Mouse (Mus musculus): Measurements from ENCODE around the gene Pts. TPM values are rescaled to one million over a fixed set of nuclear protein-coding genes. Genes with fewer than 3 reads are reported as not detected.

Pts gene
- total RNA-seq (2021): 10 to 100 TPM in 1 of 2 experiments, 1 to 10 TPM in 1; 8.5 to 11.2 TPM
- long read RNA-seq, experiment 1, full-length matches to known transcripts: 7 of 14 reads
- long read RNA-seq, experiment 1, partial matches to known transcripts: 0 of 14 reads
- long read RNA-seq, experiment 1, other reads (novel, unspliced or antisense): 7 of 14 reads
- long read RNA-seq, experiment 2, transcript Pts-201 (6 exons, 1,046 nt): major isoform, 8 of 18 reads
- long read RNA-seq, experiment 2, partial matches to known transcripts: 0 of 18 reads
- long read RNA-seq, experiment 2, other reads (novel, unspliced or antisense): 10 of 18 reads

DNA sequence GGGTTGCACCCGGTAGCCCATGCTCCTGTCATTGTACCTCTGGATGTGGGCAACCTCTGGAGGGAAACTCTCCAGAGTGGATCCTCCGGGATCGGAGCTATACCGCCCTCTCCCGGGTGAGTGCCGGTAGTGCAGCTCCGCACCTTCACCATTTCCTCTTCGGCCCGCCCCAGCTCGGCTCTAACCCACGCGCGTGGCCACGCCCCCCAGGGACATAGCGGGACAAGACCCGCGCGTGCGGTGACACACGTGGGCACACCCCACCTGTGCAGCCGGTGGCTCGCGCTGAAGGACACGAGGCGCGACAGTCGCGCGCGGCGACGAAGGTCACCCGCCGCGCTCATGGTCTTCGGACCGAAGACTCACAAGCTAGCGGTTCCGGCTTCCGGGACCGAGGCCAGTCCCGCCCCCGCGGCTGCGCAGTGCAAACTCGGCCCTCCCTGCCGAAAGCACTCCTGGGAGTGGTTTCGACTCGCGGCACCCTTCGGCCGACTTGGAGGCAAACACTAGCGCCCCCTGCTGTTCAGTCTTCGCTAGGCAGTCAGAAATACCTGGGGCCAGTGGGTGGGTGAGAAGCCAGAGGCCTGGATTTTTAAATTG lies at the start of gene Pts:
Gene Pts (minus strand): TSS at position 432 of the 600 bp plus-strand sequence.
- DNase-seq: peak; percentile 96

DNA sequence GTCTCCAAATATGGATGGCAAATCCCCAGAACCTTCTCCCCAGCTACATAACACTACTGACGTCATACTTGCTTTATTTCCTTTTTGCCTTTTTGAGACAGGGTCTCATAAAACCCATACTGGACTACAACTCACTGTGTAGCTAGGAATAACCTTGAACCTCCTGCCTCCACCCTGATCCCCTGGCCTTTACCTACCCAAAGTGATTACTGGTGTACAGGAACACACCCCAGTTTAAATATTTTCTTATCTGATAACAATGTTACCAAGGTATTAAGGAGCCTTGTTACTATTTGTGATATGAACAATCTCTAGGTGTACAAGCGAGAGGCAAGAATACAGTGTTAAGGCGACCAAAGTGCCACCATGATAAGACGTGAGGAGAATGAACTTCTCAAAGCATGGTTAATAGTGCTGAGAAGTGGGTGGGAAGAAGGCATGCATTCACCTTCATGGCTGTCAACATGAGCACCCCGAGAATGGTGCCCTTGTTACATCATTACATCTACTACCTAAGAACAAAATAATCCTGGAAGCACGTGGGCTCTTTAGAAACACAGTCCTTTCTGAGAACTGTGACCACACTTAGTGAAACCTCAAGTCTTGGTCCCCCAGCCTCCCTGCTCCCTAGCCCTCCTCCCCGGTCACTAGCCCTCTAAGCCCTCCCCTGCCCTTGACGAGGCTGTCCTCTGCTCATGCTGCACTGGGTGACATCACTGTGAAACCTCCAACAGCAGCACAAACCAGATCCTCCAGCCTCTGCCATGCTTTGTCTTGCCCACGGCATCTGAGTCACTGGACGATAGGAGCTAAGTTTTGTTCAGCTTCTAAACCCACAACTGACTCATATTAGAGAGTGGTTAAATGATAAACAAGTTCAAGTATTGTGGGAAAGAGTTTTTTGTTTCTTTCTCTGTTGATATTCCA lies 41.3 kb upstream of the Pts start:
- DNase-seq: no peak

DNA sequence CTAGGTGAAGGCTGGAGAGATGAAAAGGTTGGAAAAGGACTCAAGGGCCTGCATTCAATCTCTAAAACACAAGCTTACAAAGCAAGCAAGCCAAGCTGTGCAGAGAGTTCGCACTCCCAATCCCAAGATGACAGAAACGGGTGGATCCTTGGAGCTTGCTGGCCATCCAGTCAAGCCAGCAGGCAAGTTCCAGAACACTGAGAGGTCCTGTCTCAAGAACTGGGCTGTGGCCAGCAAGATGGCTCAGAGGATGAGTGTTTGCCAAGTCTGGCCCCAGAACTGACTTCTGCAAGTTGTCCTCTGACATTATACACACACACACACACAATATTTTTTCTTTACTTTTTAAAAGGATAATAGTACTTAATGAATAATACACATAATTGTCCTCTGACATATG lies 39.4 kb upstream of the Pts start:
- peak; percentile 26 for DNase-seq

DNA sequence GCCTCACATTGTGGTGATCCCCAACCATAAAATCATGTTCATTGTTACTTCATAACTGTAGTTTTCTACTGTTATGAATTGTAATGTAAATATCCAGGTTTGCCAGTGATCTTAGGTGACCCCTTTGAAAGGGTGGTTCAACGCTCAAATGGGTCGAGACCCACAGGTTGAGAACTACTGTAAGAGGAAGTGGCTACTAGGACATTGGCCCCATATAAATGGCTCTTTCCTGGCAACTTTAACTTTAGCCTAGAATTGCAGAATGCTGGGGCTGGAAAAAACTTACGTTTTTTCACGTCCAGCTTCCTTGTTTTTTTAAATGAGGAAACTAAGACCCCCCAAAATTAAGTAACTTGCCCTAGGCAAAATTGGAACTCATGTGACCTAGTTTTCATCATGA lies 38.8 kb upstream of the Pts start:
- DNase-seq: no peak

DNA sequence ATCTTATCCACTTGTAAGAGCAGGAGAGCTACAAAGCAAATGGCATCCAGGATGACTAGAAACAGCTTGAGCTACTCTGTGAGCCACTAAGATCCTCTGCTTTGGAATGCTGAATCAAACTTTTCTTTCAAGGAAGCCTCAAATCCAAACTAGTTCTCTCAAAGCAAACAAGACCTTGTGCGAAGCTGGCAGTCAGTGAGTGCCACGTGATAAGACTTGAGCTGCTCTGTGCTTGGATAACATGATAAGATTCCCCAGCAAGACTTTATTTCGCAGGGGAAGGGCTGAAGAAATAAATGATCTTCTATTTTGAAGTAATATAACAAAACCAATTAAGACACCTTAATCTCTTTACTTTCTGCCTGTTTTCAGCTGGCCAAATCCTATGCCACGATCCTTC lies 37.4 kb upstream of the Pts start:
- DNase-seq: no peak

DNA sequence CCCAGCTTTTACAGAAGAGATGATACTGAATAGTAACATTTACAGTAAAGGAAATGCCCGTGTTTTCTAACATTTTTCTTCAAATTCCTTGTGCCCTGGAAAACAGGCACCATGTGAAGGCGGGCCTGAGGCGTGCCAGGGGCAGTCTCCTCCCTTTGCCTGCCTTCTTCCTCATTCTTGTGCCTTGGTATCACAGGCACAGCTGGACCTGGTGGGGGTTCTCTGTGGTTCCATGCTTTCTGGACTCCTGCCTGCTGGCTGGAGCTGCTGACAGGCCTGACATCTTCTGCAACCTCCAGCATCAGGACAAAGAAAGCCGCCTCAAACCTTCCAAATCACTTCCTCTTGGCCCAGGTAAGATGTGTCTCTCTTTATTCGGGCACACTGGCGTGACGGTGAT lies 36.6 kb upstream of the Pts start:
- no peak for DNase-seq

DNA sequence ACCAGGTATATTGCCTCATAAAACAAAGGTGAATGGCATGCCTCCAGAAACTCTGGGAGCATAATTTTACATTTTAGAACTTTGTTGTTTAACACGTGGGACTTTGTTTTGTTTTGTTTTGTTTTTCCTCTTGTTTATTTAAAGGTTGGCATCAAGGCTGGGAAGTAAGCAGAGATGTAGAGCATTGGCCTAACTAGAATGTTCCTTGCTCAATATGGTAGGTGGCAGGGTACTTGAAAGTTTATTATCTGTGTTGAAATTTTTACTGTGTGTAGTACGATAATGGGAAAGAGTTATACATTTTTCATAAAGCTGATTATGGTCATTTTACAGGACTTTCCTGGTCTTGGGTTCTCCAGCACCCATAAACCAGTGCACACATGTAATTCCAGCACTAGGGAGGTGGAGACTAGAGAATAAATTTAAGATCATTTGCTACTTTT lies 33.4 kb upstream of the Pts start:
- DNase-seq: no peak

DNA sequence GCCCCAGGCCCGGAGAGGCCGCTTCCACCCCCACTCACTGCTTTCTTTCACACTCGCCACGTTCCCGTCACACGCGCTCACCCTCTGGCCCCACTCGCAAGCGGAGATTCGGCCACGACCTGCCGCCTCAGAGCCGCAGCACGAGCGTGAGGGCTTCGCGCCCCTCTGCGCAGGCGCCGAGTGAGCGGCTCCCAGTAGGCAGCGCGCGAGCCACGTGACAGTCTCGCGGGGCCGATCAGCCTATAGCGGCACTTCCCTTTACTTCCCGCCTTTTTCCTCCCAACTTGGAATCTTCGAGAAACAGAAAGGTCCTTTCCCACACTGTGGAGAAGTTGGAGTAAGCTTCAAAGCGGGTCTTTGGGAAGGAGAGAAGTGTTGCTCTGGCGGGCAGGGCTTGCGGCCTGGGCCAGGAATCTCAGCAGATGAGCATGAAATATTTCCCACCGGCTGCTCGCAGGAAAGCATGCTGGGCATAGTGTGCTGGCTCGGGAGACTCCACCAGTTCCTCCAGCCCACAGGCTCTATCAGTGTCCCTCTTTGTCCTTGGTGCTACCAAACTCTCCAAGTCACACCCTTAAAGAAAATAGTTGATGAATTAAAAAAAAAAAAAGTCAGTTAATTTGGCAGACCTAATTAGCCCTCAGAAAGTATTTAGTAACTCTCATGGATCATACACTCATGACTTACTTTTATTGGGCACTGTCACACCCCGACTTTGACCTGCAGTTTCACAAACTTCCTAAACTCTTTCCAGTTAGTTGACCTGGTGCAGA lies 32.8 kb upstream of the Pts start, which contains the start of gene Tex12:
Gene Tex12 (minus strand): TSS at position 181 of the 773 bp plus-strand sequence.
- DNase-seq: no peak

DNA sequence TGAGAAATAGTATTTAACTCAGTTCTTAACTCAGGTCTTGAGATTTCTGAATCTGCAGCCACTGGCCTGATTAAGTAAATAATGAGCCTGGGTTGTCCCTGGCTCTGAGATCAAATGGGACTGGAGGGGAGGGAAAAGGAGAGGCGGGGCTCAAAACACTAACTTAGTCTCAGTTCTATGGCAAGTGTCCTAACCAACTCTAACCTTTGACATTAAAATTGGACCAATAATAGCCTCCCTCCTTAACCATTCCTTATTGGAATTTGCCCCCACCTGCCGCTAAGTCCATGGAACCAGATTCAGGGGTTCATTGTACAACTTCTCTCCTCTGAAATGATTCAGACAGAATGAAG lies 26.5 kb upstream of the Pts start, which contains the start of gene Bco2:
Gene Bco2 (minus strand): TSS at position 88 of the 353 bp plus-strand sequence.
- DNase-seq: no peak

DNA sequence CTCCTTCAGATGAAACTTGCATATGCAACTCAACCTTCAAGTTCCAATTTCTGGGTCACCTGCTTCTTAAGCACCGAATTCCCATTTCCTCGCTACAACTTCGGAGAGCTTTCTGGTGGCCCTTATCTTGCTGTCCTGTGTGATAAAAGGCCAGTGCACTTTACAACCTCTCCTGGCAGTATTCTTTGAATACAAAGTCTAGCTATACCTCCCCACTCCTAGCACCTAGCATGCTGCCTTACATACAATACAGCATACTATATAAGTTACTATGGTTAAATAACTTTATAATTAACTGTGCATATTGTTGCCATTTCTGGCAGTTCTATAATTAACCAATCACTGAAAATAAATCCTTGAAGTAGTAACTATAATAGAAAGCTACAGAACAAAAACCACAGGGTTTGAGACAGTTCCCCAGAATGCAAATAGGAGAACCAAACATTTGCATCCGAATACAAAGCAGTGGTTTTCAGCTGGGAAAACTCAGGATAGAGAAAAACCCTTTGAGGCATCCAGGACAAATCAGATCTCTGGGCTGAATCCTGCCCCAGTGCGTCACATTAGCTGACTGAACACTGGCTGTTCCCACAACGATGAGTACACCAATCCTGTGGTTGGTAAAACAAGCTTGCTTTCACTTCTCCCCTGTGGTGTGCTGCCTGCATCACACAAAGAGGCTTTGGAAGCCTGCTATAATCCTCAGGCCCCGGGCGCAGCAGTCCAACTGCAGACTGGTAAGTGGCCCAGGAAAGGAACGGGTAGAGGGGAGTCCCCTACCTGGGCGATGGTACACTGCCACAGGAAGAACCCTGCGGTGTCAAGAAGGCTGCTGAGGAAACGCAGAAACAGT lies 25.9 kb upstream of the Pts start, which contains the start of gene Il18:
Gene Il18 (plus strand): TSS at position 587 of the 853 bp plus-strand sequence.
- peak; percentile 27 for DNase-seq

DNA sequence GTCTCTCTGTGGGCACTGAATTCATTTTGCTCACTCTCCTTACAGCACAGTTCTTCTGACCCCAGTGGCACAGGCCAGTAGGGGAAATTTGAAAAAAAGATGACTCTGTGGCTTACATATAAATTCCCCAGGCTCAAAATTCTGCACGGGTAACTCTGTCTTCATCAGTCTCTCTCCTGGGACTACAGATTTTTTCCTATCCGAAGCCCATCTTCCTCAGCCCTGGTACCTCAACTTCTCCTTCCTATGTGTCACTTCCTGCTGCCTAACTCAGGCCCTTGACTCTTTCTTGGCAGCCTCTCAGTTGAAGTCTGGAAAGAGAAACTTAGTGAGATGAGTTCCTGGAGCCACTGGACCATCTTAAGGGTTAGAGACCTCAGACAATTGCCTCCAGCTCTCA lies 25.0 kb upstream of the Pts start:
- DNase-seq: no peak

DNA sequence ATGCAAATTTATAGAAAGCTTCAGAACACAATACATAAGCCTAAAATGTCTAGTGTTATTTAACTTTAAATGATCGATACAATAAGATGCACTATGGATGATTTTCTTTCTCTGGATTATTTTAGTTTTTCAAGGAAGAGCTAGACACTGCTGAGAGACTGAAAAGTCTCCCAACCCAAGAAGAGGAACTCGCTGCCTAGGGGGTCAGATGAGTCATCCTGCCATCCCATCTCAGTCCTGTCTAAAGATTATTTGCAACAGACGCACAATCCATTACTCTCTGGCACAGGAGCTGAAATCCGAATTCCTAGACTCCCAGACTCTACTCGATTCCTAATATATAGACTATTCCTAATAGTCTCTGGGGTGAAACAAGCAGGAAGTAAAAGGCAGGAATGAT lies 23.7 kb upstream of the Pts start:
- DNase-seq: no peak

DNA sequence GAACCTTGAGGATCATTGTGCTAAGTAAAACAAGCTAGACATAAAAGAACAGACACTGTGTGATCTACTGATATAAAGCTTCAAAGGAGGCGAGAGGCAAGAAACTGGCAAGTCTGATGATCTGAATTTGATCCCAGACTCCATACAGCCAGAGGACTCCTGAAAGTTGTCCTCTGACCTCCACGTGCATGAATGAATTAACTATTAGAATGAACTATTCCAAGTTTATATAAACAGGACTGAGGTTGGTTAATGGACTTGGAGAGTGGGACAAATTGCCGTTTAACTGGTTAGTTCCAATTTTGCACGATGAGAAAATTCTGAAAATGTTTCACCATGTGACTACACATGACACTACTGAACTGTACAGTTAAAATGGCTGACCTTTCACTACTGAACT lies 20.4 kb upstream of the Pts start:
- DNase-seq: no peak

DNA sequence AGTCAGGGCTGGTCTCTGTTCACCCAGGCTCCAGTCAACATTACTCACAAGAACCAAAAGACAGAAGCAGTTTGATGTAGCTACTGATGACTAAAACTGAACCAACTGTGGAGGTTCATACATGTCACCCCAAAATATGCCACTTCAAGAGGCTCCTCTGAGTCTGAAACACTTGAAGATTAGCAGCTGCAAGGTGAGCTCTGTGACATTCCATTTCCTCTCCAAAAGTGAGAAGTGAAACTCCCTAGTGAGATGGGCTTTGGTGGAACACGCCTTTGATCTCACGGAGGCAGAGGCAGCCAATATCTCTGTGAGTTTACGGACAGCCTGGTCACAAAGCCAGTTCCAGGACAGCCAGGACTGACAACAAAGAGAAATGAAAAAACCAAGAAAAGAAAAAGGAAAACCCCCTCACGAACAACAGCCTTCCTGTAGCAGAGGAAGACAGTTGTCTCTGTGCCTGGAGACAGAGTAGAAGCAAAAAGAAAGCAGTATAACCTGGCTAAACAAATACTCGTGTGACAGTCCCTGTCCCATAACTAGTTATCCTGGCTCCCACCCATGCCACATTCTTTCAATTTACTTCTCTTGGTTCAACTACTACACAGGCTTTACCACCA lies 19.4 kb upstream of the Pts start:
- no peak for DNase-seq

DNA sequence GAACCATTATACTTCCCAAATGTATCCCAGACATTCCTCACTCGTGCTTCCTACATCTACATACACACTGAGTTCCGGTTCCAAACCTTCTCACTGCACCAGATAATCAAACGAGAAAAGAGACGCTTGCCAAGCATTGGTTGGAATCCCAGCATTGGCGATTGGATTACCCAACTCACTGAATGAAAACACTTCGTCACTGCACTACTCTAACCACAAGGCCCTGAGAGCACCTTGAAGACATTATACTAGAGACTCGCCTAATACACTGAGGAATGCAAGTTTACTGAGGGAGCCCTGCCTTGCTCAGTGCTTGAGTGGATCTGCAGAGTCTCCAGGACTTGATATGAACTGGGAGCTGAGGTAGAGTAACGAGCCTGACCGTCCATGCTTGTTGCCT lies 13.9 kb upstream of the Pts start:
- no peak for DNase-seq

DNA sequence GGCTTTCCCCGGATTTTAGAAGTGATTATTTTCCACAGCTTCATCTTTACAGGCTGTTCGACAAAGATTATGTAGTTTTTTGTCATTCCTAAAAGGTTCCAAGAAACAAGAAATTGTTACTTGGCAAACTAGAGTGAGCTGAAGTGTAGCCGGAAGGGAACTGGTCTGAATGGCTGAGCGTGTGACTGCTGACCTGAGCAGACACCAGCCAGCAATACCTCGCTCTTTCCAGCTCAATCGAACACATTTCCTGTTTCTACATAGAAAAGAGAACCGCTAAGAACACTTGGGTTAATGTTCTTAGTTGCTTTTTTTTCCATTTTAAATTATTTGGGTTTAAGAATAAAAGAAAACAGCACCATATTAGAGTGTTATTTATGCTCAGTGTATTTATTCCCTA lies 11.6 kb upstream of the Pts start:
- DNase-seq: no peak

DNA sequence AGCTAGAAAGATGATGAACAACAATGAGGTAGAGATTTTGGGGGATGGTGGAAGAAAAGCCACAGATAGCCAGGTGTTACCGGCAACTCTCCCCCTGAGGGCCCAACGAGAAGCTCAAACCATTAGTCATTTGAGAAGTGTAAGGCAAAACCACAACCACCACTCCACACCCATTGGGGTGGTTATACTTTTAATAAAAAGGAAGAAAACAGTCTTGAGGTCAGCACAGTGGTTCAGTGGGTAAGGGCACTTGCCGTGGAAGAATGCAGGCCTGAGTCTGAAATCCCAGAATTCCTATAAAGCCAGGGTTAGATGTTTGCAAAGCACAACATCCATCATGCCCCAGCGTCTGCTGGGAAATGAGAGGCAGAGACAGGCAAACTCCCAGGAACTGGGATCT lies 8.8 kb upstream of the Pts start:
- DNase-seq: no peak

DNA sequence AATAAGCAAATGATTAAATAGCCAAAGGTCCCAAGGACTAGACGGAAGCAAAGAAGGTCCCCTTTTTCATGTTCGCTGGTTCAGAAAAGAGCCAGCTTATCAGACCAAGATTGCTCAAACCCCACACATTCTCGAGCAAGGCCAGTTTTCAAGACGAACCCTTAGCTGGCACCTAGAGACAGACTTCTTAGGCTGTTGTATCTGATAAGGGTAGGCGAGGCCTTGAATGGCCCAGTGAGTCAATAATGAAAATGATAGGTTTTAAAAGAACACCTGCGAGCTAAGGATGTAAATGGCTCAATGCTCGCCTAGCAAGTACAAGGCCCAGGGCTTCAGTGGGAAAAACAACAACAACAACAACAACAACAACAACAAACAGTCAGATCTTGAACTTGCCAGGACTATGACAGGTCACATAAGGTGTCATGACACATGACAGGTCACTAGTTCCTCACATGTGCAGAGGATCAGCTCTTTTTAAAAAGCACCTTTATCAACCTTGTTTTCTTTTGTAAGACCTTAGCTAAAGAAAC lies 8.1 kb upstream of the Pts start:
- DNase-seq: no peak

DNA sequence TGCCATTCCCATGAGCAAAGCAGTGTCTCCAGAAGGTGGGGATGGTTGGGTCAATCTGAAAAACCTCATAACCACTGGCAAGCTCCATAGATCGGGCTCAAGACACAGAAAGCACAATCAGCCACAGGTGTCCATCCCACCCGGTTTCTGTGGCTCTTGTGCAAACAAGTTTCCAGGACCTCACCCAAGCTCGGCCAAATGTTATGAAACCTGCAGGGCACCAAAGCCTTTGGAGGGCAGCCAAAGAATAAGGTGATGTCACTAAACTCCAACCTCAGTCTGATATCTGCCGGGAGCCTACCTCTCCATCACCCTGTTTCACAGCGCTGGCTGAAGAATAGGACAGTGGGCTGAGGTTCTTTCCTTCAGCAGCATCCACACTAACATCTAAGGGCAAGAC lies 7.4 kb upstream of the Pts start:
- no peak for DNase-seq

DNA sequence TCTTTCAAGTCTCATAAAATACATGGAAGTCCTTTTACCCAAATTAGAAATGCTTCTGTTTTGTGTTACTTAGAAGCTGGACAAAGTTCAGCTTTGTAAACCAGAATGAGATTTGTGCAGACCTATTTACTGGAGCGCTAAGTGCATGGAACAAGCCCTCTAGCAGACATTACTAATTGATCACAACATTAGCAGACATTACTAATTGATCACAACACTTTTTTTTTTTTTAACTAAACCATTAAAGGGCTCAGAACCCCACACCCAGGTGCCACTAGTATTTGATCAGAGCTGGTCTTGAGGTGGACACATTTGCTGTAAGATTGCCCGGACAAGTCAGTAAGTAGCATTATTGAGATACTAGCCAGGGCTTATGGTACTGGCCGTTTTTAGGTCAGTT lies 5.3 kb upstream of the Pts start:
- no peak for DNase-seq

Measured in gastrocnemius, postnatal 25 days (tissue).